Mouse (Mus musculus) C2C12 (cell line): ENCODE results near the gene Slc44a5.

ENCODE experiments used
- CTCF ChIP-seq: IDR thresholded peaks from one replicate; pipeline ENCODE4 v1.5.1; 2011; ENCODE audit not compliant: control insufficient read depth, insufficient read depth, insufficient read length
- MYOG ChIP-seq: IDR thresholded peaks from one replicate; pipeline ENCODE4 v1.6.1; 2011; ENCODE audit not compliant: control insufficient read depth, insufficient read length; ENCODE audit errors: extremely low read depth

GRCm38 (mm10) chr3:154182987-154183386 lies 209.8 kb downstream of the Slc44a5 start:
- TF ChIP-seq CTCF (no peak), MYOG (no peak)
